Mouse (Mus musculus) testis, postnatal 14 days (tissue): Measurements from ENCODE around the gene Doc2g.

Source experiments
- DNase-seq: peaks from one replicate; pipeline ENCODE4 v3.0.0; 2021; ENCODE audit warnings: low spot score

Doc2g gene

GRCm38 (mm10) chr19:3991562-3991961 is 11.6 kb upstream of the Doc2g start:
- DNase-seq = no peak

GRCm38 (mm10) chr19:3991966-3992365 is 11.1 kb upstream of the Doc2g start:
- DNase-seq = no peak

- no peak for DNase-seq
Observed at GRCm38 (mm10) chr19:3992416-3992815, 10.7 kb upstream of the Doc2g start, which contains the start of gene Tbx10. TSS of gene Tbx10 (plus strand) at chr19:3992752.

DNA sequence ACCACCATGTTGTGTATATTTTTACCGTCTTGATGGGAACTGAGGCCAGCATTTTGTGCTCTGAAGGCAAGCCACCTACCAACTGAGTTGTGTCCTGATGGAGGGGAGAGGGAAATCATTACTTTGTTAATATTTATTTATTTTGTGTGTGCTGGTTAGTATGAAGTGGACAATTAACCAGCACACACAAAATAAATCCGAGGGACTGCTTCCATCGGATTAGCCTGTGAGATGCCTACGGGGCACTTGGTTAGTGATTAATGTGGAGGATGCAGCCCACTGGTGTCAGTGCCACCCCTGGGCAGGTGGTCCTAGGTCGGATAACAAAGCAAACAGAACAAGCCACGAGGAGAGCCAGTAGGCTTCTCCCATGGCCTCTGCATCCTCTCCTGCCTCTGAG is 8.2 kb upstream of the Doc2g start:
- DNase-seq = no peak

- no peak for DNase-seq
Observed at GRCm38 (mm10) chr19:3995505-3995904, 7.6 kb upstream of the Doc2g start.

DNA sequence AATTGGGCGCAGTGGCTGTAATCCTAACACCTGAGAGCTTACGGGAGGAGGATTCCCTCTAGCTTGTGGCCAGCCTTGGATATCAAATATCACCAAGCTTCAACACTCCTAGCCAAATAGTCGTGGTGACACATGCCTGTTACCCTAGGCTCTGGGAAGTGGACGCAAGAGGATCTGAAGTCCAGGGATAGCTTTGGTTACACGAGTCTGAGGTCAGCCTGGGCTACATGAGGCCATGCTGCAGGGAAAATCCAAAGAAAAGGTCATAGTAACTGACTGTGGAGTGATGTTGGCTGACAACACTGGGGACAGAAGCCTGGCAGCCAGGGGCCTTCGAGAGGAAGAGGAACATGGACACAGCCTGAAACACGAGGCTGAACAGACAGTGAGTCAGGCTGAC is 7.0 kb upstream of the Doc2g start:
- no peak for DNase-seq

DNA sequence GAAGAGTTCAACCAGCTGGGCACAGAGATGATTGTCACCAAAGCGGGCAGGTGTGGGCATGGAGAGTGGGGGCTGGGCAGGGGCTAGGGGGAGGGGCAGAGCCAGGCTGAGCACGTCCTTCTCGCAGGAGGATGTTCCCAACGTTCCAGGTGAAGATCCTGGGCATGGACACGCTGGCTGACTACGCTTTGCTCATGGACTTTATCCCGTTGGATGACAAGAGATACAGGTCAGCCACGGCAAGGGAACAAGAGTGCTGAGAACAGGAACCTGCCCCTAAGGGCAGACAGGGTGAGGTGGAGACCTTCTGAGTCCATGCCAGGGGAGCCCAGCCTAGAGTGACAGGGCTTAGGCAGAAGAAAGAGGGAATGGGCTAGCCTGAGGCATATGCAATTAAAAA is 6.4 kb upstream of the Doc2g start:
- no peak for DNase-seq

DNA sequence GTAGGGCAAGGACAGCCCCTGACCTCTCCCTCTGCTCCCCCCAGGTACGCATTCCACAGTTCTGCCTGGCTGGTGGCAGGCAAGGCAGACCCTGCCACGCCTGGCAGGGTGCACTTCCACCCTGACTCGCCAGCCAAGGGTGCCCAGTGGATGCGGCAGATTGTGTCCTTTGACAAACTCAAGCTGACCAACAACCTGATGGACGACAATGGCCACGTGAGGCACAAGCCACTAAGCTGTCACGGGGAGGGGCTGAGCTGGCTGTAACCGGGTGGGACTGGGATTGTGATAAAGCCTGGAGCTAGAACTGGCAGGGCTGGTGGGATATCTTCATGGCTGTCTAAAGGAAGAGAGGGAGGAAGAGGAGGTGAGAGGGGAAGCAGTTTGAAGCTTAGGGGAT is 5.9 kb upstream of the Doc2g start:
- DNase-seq = no peak

GRCm38 (mm10) chr19:3998335-3998734 is 4.8 kb upstream of the Doc2g start:
- no peak for DNase-seq

GRCm38 (mm10) chr19:3999121-3999730 is 3.9 kb upstream of the Doc2g start:
- no peak for DNase-seq

DNA sequence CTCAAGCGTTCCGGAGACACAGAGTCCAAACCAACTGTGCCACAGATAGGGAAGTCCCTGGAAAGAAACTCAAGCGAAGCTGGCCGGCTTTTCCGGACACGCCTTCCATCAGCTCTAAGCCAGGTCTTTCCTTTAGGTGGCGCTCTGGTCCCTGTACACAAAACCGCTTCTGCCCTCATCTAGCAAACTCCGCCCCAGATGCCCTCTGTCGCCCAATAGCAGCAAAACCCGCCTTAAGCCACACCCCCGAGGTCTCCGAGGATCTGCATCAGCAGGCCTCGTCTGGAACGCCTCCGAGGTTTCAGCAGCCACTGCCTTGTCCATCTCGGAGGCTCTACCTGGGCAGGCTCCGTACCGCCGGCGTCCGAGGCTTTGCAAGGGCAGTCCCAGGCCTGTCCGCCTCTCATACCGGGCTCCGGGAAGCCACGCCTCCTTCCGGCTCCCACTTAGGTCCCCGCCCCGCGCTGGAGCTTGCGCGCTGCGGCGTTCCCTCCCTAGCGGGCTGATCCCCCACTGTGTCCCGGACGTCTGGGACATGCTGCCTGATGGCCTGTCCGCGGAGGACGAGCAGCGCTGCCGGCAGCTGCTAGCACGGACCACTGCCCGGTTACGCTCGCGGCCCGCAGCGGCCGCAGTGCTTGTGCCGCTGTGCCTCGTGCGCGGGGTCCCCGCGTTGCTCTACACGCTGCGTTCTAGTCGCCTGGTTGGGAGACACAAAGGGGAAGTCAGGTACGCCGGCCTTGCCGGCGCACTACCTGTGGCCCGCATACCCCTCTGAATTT is 2.8 kb upstream of the Doc2g start, which contains the start of the genes Nudt8 and Gm49405:
TSS of gene Nudt8 (plus strand) at position 462 of the 782 bp plus-strand sequence.
TSS of gene Gm49405 (plus strand) at position 508 of the 782 bp plus-strand sequence.
- peak; percentile 94 for DNase-seq

GRCm38 (mm10) chr19:4000949-4001525 is 2.1 kb upstream of the Doc2g start:
- no peak for DNase-seq

- no peak for DNase-seq
Observed at GRCm38 (mm10) chr19:4001752-4002151, 1.4 kb upstream of the Doc2g start.

- no peak for DNase-seq
Observed at GRCm38 (mm10) chr19:4003641-4004040, 528 bp downstream of the Doc2g start.

GRCm38 (mm10) chr19:4004331-4004730 is 1.2 kb downstream of the Doc2g start:
- no peak for DNase-seq

GRCm38 (mm10) chr19:4005091-4005490 is 2.0 kb downstream of the Doc2g start:
- no peak for DNase-seq

DNA sequence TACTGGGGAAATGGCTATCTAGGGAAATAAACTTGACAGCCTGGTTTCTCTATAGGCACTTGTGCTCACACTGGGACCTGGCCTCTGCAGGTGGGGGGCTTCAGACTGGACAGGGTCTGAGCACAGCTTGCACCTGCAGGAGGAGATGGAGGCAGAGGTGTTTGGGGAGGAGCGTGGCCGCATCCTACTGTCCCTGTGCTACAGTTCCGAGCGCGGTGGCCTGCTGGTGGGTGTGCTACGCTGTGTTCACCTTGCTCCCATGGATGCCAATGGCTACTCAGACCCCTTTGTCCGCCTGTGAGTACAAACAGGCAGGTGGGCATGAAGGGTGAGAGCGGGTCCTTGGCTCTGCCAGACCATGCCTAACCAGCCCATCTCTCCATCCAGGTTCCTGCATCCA is 2.9 kb downstream of the Doc2g start:
- DNase-seq = no peak

- no peak for DNase-seq
Observed at GRCm38 (mm10) chr19:4011086-4011485, 8.0 kb downstream of the Doc2g start.

GRCm38 (mm10) chr19:4012432-4013022 is 9.4 kb downstream of the Doc2g start, which contains the start of gene Ndufv1:
TSS of gene Ndufv1 (minus strand) at chr19:4012806.
- peak; percentile 98 for DNase-seq

DNA sequence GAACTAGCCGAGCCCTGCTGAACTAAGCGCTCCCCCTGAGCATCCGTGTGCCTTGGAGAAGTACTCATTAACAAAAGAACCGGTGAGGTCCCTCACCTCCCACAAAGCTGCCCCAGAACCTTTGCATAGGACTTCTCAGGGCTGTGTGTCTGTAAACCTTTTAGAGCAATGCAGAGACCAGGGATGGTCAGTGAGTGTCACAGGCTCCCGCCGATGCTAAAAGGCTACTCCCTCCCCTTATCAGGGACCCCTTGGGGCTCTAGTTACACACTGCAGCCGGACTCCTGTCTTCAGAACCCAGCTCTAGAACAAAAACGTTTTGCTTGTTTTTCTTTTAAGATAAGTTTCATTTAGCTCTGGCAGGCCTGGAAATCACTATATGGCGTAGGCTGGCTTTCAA is 10.0 kb downstream of the Doc2g start:
- no peak for DNase-seq

- no peak for DNase-seq
Observed at GRCm38 (mm10) chr19:4014802-4015201, 11.7 kb downstream of the Doc2g start.

DNA sequence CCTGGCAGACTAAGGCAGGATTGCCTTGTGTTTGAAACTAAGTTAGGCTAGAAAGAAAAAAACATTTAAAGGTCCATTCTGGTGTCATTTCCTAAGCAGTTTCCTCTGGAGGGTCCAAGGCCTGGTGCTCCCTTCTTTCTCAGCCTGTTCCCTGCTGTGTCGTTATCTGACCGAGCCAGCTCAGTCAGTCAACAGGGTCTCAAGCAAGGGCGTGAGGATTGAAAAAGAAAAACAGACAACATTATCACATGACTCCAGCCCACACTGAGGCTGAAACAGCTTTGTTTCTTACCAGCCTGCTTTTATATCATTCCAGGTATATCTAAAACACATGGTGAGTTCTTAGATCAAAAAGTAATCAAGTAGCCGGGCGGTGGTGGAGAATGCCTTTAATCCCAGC is 12.5 kb downstream of the Doc2g start:
- DNase-seq = no peak
